Mouse (Mus musculus) hindlimb bud, embryonic 11.5 days (tissue): ENCODE measurements around the gene H2-M2.
"Not testable (repeated sequence)": the region's sequence is repeated elsewhere in the genome, so short reads cannot be mapped to it uniquely, and the experiment has no call there.

ENCODE experiments used
- DNase-seq: peaks from one replicate; pipeline ENCODE4 v3.0.0-alpha.2; 2012; ENCODE audit warnings: low read depth, low spot score; ENCODE audit errors: extremely low spot score

Gene H2-M2

DNA sequence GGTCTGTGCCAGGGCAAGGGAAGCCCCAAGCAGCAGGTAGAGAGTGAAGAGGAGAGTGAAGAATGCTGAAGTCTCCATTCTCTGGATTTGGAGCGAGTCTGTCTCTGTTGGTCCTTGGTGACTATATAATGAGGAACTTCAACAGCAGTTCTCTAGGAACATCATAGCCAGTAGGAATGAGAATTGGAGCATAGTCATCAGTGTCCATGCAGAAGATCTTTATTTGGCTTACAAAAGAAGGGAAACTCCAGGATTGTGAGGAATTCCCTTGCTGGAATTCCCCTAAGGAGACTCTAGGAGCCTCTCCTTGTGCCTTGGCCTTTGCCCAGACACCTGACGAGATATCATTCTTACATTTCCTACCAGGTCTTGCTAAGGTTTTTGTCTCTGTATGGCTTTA, at the start of gene H2-M2:
Gene H2-M2, minus strand, starts transcription at position 101 of the 400 bp plus-strand sequence.
- no peak for DNase-seq

- not testable (repeated sequence) for DNase-seq
These were observed 42.1 kb upstream of the H2-M2 start for GRCm38 (mm10) chr17:37525427-37525826.

- not testable (repeated sequence) for DNase-seq
These were observed 41.3 kb upstream of the H2-M2 start for GRCm38 (mm10) chr17:37524612-37525011.

DNA sequence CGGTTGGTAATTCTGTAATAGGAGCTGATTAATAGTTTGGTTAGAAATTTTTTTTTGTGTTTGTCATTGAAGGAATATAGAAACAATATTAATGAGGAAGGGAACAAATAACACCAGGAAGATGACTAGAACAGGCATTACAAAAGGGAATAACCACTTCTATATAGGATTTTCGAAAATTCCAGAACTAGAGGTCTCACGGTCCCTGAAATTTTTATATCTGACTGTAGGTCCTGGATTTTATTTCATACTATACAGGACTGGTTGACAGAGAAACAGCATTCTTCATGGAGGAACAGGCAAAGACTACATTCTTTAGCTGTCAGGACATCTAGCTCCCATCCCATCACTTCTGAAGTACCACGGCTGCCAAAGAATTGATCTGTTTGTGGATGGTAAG, 24.4 kb upstream of the H2-M2 start, which contains the start of gene Olfr111:
Gene Olfr111, plus strand, starts transcription at position 301 of the 400 bp plus-strand sequence.
- DNase-seq, result no peak

- no peak for DNase-seq
These were observed 8.7 kb upstream of the H2-M2 start, which contains the start of gene Olfr110 for GRCm38 (mm10) chr17:37491930-37492518. Olfr110 (plus strand) TSS chr17:37492468.

- DNase-seq, result no peak
These were observed 24.7 kb downstream of the H2-M2 start, which contains the start of gene Olfr109 for GRCm38 (mm10) chr17:37458616-37459015. Olfr109 (plus strand) TSS chr17:37458916.

DNA sequence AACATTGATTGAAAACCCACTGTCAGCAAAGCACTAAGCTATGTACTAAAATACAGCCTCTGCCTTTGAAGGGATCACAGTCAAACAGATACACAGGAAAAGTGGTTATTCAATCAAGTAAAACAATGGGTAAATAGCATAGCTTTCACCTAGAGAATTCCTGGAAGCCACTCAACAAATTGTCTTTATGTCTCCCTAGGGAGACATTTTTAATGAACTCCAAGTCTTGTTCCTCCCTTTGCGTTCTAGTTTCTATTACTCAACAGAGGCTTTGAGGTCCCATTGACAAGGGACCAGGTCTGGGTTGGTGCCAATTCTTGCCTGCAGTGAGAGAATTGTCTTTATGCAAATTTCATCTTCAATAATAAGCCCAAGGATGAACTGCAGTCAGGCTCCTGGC, 38.2 kb downstream of the H2-M2 start, which contains the start of gene Olfr108:
Gene Olfr108, plus strand, starts transcription at position 301 of the 400 bp plus-strand sequence.
- no peak for DNase-seq
